15 mouse cellular contexts compared by ENCODE assay signal in the genomic region with DNA sequence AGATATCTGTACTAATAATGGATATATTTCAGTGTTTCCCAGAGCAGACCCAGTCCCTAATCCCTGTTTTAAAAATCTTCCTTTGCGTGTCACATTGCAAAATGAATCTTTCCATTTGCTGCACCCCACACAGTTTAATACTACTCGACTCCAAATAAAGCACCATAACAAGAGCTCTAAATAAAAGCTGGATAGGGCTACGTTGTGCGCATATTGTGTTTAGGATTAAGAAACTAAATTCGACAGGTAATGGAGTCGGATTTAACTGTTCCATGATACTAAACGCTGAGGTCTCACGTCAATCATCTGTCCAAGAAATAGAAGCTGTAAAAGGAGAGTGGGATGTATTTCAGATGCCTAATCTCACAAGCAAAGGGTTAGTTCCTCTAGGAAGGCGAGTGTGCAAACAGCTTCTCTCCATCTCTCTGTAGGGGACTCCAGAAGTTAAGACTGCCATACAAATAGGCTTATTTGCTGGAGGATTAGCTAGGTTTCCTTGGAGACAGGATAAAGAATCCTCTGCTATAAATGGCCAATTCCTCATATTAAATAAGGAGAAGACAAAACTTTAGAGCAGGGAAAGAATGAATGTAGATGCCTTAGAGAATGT.
"Had no signal": no experiment of that assay in that cellular context is flagged by ENCODE, and none has a peak within 500 bp of the region (broad histone marks: within the 10 kb centered on the region; RNA-seq: fewer than 3 reads in every experiment).

No protein-coding gene starts in this region.

- H3K4me1 ChIP-seq: limb, embryonic 10.5 days; liver, embryonic 15.5 days had no signal

- H3K27ac ChIP-seq: layer of hippocampus, adult 2 months; limb, embryonic 10.5 days; liver, embryonic 15.5 days; stomach, postnatal 0 days had no signal

- H3K9ac ChIP-seq: liver, embryonic 15.5 days had no signal

- H3K4me2 ChIP-seq: liver, embryonic 11.5 days; liver, embryonic 15.5 days had no signal

- H3K27me3 ChIP-seq: liver, embryonic 15.5 days had no signal

- H3K4me3 ChIP-seq: layer of hippocampus, adult 2 months; limb, embryonic 10.5 days; liver, embryonic 15.5 days had no signal

- H3K9me3 ChIP-seq: limb, embryonic 10.5 days; liver, embryonic 15.5 days had no signal

- H3K36me3 ChIP-seq: limb, embryonic 10.5 days; liver, embryonic 15.5 days had no signal

- DNase-seq: kidney, adult 18-20 months; kidney, postnatal 10 days; kidney, postnatal 4 days; lung, adult 2 months; lung, postnatal 36 days; right cerebral cortex, adult 18-20 months; right cerebral cortex, postnatal 25 days; thymus, adult 18-20 months; thymus, postnatal 14 days had no signal

- ATAC-seq: lung, postnatal 0 days had no signal
